In the genomic region with DNA sequence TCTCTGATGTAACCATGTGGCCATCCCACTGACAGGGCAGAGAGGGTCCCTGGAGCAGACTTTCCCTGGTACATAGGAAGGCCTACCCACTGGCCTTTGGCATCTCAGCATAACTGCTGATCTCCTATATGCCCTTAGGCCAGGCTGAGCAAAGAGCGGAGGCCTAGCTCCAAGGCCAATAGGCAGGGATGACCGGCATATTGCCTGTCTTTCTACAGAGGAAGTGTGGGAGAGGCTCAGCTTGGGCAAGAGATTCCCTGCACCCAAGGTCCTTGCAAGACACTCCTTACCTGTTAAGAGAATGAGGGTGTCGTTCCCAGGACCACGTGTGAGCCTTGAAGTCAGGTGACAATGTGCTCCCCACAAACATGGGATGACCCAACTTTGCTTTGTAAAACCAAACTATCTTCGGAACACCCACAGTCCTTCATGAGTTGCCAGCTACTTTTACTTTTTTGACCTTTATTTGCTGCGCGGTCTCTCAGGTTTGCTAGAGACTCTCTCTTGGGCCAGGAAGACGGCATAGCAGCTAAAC, we compare ENCODE assay signal across 13 mouse cellular contexts.
"Had no signal": no experiment of that assay in that cellular context is flagged by ENCODE, and none has a peak within 500 bp of the region (broad histone marks: within the 10 kb centered on the region; RNA-seq: fewer than 3 reads in every experiment).

No protein-coding gene starts in this region.

- H3K27ac ChIP-seq: left cerebral cortex, adult 2 months; limb, embryonic 15.5 days; liver, embryonic 12.5 days; midbrain, embryonic 15.5 days; stomach, embryonic 15.5 days had no signal

- DNase-seq: kidney, adult 8-10 months; kidney, postnatal 25 days; lung, embryonic 14.5 days; lung, postnatal 10 days; right cerebral cortex, adult 18-20 months; right cerebral cortex, postnatal 25 days had no signal

- H3K4me2 ChIP-seq: limb, embryonic 15.5 days; liver, embryonic 12.5 days; lung, embryonic 14.5 days; midbrain, embryonic 11.5 days; midbrain, embryonic 15.5 days; stomach, embryonic 15.5 days had no signal

- H3K4me3 ChIP-seq: left cerebral cortex, adult 2 months; limb, embryonic 15.5 days; liver, embryonic 12.5 days; midbrain, embryonic 15.5 days; stomach, embryonic 15.5 days had no signal

- H3K9me3 ChIP-seq: limb, embryonic 15.5 days; liver, embryonic 12.5 days; midbrain, embryonic 15.5 days; stomach, embryonic 15.5 days had no signal

- ATAC-seq: intestine, postnatal 0 days; liver, embryonic 12.5 days; midbrain, embryonic 15.5 days had no signal

- H3K36me3 ChIP-seq: liver, embryonic 12.5 days; midbrain, embryonic 15.5 days; stomach, embryonic 15.5 days had no signal

- H3K9ac ChIP-seq: limb, embryonic 15.5 days; liver, embryonic 12.5 days; lung, embryonic 14.5 days; midbrain, embryonic 15.5 days; stomach, embryonic 15.5 days had no signal

- H3K27me3 ChIP-seq: stomach, embryonic 15.5 days had no signal
